Mouse (Mus musculus): ENCODE results near the gene Man1a2. TPM values are rescaled to one million over a fixed set of nuclear protein-coding genes. Genes with fewer than 3 reads are reported as not detected.

The Man1a2 gene
- polyA plus RNA-seq, 1 experiment = 22.2 TPM

DNA sequence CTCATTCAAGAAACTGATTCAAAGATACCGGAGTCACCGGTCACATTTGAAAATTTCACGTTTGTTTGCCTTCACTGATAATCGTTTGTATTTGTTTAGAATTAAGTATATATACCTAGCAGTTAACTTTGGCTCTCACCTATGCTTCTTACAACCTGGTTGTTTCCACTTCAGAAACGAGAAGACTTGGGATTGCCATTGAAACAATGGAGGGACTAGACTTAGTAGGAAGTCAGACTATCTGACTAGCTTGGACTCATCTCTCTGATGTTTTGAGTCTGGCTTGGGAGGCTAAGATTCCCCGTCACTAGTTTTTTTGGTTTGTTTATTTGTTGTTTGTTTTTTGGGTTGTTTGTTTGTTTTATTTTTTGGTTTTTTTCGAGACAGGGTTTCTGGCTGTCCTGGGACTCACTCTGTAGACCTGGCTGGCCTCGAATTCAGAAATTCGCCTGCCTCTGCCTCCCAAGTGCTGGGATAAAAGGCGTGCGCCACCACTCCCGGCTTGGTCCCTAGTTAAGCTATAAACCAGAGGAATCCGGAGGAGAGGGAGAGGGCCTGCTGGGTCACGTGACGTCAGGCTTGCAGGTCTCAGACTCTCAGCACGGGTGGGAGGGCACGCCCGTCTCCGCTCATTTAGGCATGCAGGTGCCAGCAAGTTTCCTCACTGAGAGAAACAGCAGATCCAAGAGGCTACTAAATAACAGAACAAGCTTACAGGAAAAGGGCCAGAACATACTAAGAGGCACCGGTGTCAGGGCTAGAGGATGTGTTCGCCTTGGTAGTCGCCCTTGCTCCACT lies 18.7 kb upstream of the Man1a2 start:
- WGBS = 76% methylated on average over 22 of the region's 22 CpGs
- no peak overlapping the region for H3K4me3 ChIP-seq (replicated peaks; ENCODE audit: insufficient read depth, low read depth, low read length)
- TF ChIP-seq POLR2A (IDR thresholded peaks at IDR 0.05; ENCODE audit: borderline replicate concordance, insufficient read depth, low read length) (no peak), CTCF (IDR thresholded peaks at IDR 0.05; ENCODE audit: borderline replicate concordance, insufficient read depth, low read depth, low read length) (no peak)
- H3K27me3 ChIP-seq (ENCODE audit: control insufficient read depth, insufficient read depth, low read length) = no peaks in the 10 kb centered on the region
- DNase-seq = no peak
- H3K4me1 ChIP-seq (ENCODE audit: control insufficient read depth, insufficient read depth, low read length) = no peaks in the 10 kb centered on the region
- no peak overlapping the region for H3K27ac ChIP-seq (ENCODE audit: insufficient read depth, low read length)

DNA sequence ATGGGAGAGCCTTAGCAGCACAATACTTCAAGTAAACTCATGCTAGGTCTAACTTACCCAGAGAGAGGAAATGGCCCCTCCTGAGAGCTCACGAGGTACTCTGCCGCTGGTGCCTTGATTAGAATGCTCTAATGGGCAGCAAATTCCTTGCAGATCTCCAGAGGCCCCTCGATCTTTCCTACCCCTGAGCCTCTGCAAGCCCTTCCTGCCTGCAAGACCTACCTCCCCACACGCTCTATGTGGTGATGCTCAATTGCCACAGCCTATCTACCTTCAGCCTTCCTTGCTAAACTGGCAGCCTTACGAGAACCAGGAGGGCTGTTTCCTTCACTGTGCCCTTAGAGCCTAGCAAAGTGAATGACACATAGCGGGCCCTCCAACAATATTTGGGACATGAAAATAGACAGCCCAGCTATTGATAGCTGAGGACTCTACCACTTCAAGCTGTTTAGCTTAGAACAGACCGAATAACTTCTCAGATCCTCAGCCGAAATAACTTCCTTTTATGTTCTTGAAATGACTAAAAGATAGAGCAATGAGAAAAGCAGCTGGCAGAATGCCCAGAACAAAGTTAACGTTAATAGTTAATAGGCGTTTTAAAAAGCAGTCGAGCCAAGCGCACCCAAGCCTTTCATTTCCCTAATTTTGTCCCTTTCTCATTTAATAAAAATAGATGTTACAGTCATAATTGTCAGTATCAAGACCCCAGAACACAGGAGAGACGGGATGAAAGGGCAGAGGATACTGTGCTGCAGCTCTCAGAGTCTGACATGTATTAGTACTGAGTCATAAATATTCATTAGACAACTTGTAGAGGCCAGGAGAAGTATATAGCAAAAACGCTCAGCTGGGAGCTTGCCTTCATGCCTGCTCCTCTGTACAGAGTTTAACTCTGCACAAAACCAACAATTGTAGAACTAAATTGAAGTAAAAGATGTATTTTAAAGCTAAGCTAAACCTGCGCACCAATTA lies 17.9 kb upstream of the Man1a2 start:
- no peak overlapping the region for H3K4me3 ChIP-seq (replicated peaks; ENCODE audit: insufficient read depth, low read depth, low read length)
- WGBS = 34% methylated on average over 15 of the region's 15 CpGs
- DNase-seq = no peak
- H3K4me1 ChIP-seq (ENCODE audit: control insufficient read depth, insufficient read depth, low read length) = no peaks in the 10 kb centered on the region
- TF ChIP-seq CTCF (IDR thresholded peaks at IDR 0.05; ENCODE audit: borderline replicate concordance, insufficient read depth, low read depth, low read length) (no peak), POLR2A (IDR thresholded peaks at IDR 0.05; ENCODE audit: borderline replicate concordance, insufficient read depth, low read length) (no peak)
- no peak overlapping the region for H3K27ac ChIP-seq (ENCODE audit: insufficient read depth, low read length)
- no peaks in the 10 kb centered on the region for H3K27me3 ChIP-seq (ENCODE audit: control insufficient read depth, insufficient read depth, low read length)

DNA sequence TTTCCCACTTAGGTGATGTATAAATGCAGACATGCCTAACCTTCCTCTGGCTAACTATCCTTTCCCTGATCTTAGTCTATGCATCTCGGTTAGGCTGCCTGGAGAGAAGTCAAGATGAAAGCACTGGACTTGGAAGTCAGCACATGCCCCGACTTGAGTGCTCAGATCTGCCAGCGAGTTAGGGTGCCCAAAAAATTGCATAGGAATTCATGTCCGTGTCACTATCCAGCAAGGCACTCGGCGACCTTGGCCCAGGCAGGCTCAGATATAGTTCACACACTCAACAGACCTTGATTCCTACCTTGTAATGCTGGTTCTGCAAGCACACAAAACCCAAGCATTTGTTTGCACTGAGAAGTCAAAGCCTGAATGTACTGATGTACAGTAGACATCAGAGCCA lies 3.4 kb upstream of the Man1a2 start:
- Histone ChIP-seq H3K4me1 (ENCODE audit: control insufficient read depth, insufficient read depth, low read length) (no peaks in the 10 kb centered on the region), H3K4me3 (replicated peaks; ENCODE audit: insufficient read depth, low read depth, low read length) (no peak overlapping the region), H3K27ac (ENCODE audit: insufficient read depth, low read length) (no peak overlapping the region), H3K27me3 (ENCODE audit: control insufficient read depth, insufficient read depth, low read length) (no peaks in the 10 kb centered on the region)
- DNase-seq = no peak
- TF ChIP-seq CTCF (IDR thresholded peaks at IDR 0.05; ENCODE audit: borderline replicate concordance, insufficient read depth, low read depth, low read length) = no peak
- no peak for TF ChIP-seq POLR2A (IDR thresholded peaks at IDR 0.05; ENCODE audit: borderline replicate concordance, insufficient read depth, low read length)
- 83% methylated on average over 6 of the region's 6 CpGs for WGBS

DNA sequence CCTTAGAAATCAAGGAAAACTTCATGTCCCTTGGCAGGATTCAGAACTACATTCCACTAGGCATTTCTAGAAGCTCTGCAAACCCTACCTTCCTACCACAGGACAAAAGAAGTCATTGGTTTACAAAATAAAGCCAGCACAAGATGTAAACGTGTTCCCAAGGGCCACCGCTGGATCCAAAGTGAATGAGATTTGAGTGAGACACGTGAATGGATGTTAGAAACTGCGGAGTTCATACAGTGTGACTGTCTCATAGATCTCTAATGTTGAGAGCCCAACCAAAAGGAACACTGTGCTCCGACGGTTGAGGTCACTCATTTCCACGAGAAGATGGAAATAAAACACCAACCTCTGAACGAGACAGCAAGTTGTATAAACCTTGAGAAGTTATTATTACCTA lies 1.5 kb upstream of the Man1a2 start:
- Histone ChIP-seq H3K27ac (ENCODE audit: insufficient read depth, low read length) (no peak overlapping the region), H3K27me3 (ENCODE audit: control insufficient read depth, insufficient read depth, low read length) (no peaks in the 10 kb centered on the region), H3K4me3 (replicated peaks; ENCODE audit: insufficient read depth, low read depth, low read length) (no peak overlapping the region), H3K4me1 (ENCODE audit: control insufficient read depth, insufficient read depth, low read length) (no peaks in the 10 kb centered on the region)
- TF ChIP-seq CTCF (IDR thresholded peaks at IDR 0.05; ENCODE audit: borderline replicate concordance, insufficient read depth, low read depth, low read length) (no peak), POLR2A (IDR thresholded peaks at IDR 0.05; ENCODE audit: borderline replicate concordance, insufficient read depth, low read length) (no peak)
- DNase-seq = no peak
- 97% methylated on average over 8 of the region's 8 CpGs for WGBS

DNA sequence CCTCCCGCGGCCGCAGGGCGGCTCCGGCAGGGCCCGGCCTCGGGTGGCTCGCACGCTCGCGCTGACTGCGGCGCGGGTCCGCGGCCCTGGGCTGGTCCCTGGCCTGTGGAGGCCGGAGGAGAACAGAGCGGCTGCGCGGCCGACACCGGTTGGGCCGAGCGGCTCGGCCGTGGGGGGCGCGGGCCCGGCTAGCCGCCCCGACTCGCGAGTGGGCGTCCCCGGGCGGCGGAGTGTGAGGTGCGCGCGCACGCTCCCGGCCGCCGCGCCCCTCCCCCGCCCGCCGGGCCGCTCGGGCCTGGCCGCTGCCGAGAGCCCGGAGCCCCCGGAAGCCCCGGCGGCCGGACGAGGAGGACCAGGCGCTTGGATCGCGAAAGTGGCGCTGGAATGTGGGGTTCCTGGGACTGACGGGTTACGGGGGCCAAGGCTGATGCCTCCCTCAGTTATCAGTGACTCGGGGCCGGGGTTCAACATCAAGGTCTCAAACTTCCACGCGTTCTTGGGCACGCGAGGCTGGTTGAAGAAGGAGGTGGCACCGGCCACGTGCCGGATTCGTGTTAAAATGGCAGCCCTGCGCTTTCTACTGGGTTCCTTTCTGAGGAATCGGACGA lies 564 bp upstream of the Man1a2 start:
- no peaks in the 10 kb centered on the region for H3K4me1 ChIP-seq (ENCODE audit: control insufficient read depth, insufficient read depth, low read length)
- H3K27me3 ChIP-seq (ENCODE audit: control insufficient read depth, insufficient read depth, low read length) = no peaks in the 10 kb centered on the region
- H3K27ac ChIP-seq (ENCODE audit: insufficient read depth, low read length) = peak overlapping the region; percentile 91
- no peak for TF ChIP-seq CTCF (IDR thresholded peaks at IDR 0.05; ENCODE audit: borderline replicate concordance, insufficient read depth, low read depth, low read length)
- 0 out of 2 replicates have a peak, but pooled peaks have one; percentile 39 for TF ChIP-seq POLR2A (IDR thresholded peaks at IDR 0.05; ENCODE audit: borderline replicate concordance, insufficient read depth, low read length)
- H3K4me3 ChIP-seq (replicated peaks; ENCODE audit: insufficient read depth, low read depth, low read length) = peak overlapping the region; percentile 88
- peak; percentile 82 to 85 for DNase-seq
- 1% methylated on average over 76 of the region's 77 CpGs for WGBS

DNA sequence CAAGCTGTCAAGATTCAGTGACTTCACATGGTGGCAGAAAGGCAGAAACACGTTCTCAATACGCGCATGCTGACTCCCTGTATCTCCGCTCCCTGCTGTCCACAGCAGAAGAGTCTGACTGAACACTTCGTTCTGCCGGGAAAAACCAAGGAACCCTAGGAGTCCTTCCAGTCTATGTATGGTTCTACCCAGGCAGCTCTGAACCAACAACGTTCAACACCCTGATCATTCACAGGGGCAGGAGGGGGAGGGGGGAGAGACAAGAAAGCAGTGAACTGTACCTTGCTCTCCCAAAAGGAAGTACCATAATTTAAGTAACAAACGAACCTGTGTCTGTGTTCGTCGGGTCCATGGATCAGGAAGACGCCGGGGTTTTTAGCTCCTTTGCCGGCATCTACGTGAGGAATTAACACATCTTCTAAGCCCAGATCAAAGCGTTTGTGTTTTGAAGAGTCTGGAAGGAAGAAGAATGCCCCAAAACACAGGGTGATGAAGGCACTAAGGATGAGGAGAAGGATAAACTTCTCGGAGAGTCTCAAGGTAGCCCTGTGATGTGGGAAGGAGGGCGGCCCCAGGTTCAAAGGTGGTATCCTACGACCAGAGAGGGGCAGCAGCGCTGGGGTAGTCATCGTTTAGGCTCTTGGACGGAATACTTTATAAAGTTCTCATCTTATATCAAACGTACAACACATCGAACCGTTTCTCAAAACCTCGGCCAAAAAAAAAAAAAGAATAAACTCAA lies 898 bp downstream of the Man1a2 start:
- Histone ChIP-seq H3K27me3 (ENCODE audit: control insufficient read depth, insufficient read depth, low read length) (no peaks in the 10 kb centered on the region), H3K27ac (ENCODE audit: insufficient read depth, low read length) (no peak overlapping the region), H3K4me3 (replicated peaks; ENCODE audit: insufficient read depth, low read depth, low read length) (peak overlapping the region; percentile 88), H3K4me1 (ENCODE audit: control insufficient read depth, insufficient read depth, low read length) (no peaks in the 10 kb centered on the region)
- DNase-seq = peak; percentile 44 to 48
- under 1% methylated on average over 25 of the region's 25 CpGs for WGBS
- no peak for TF ChIP-seq POLR2A (IDR thresholded peaks at IDR 0.05; ENCODE audit: borderline replicate concordance, insufficient read depth, low read length)
- no peak for TF ChIP-seq CTCF (IDR thresholded peaks at IDR 0.05; ENCODE audit: borderline replicate concordance, insufficient read depth, low read depth, low read length)

DNA sequence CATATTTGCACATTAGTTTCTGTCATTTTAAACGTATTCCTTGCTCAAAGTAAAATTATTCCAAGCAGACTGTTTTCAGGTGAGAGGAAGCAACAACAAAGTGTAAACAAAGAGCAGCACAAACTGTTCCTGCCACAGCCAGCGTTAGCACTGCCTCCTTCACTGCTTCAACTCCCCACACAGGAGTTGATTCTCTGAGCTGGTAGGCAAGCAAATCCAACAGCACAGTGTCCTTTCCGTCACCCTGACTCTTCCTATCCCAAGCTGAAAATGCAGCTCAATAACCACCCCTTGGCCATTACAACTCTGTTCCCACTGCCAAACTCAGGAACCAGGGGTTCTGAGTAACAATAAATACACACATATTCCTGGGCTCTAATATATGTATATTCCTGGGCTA lies 2.5 kb downstream of the Man1a2 start:
- Histone ChIP-seq H3K27ac (ENCODE audit: insufficient read depth, low read length) (no peak overlapping the region), H3K4me3 (replicated peaks; ENCODE audit: insufficient read depth, low read depth, low read length) (peak overlapping the region; percentile 50), H3K4me1 (ENCODE audit: control insufficient read depth, insufficient read depth, low read length) (no peaks in the 10 kb centered on the region), H3K27me3 (ENCODE audit: control insufficient read depth, insufficient read depth, low read length) (no peaks in the 10 kb centered on the region)
- WGBS = 15% methylated on average over 3 of the region's 3 CpGs
- no peak for DNase-seq
- TF ChIP-seq CTCF (IDR thresholded peaks at IDR 0.05; ENCODE audit: borderline replicate concordance, insufficient read depth, low read depth, low read length) (no peak), POLR2A (IDR thresholded peaks at IDR 0.05; ENCODE audit: borderline replicate concordance, insufficient read depth, low read length) (no peak)

Measured in cerebellum, adult 2 months (tissue).